Mouse (Mus musculus): ENCODE data around the gene Gsto2. TPM values are rescaled to one million over a fixed set of nuclear protein-coding genes. Genes with fewer than 3 reads are reported as not detected.

Gsto2 gene
- polyA plus RNA-seq, 1 experiment = 0.97 TPM

GRCm38 (mm10) chr19:47902316-47903201, 37.2 kb downstream of the Gsto2 start:
- peaks cover 46% of the 10 kb centered on the region for H3K4me1 ChIP-seq (ENCODE audit: control insufficient read depth, insufficient read depth, low read length)
- H3K27ac ChIP-seq (ENCODE audit: insufficient read depth, low read depth, low read length) = no peak overlapping the region
- no peak for TF ChIP-seq CTCF (IDR thresholded peaks at IDR 0.05; ENCODE audit: low read depth, low read length)
- TF ChIP-seq POLR2A (IDR thresholded peaks at IDR 0.05; ENCODE audit: borderline replicate concordance, low read depth, low read length) = no peak
- H3K4me3 ChIP-seq (ENCODE audit: insufficient read depth, low read length) = no peak overlapping the region

GRCm38 (mm10) chr19:47903679-47904078, 38.3 kb downstream of the Gsto2 start:
- Histone ChIP-seq H3K4me1 (ENCODE audit: control insufficient read depth, insufficient read depth, low read length) (peaks cover 46% of the 10 kb centered on the region), H3K27ac (ENCODE audit: insufficient read depth, low read depth, low read length) (no peak overlapping the region), H3K4me3 (ENCODE audit: insufficient read depth, low read length) (no peak overlapping the region)
- no peak for TF ChIP-seq CTCF (IDR thresholded peaks at IDR 0.05; ENCODE audit: low read depth, low read length)
- no peak for TF ChIP-seq POLR2A (IDR thresholded peaks at IDR 0.05; ENCODE audit: borderline replicate concordance, low read depth, low read length)

GRCm38 (mm10) chr19:47905081-47905480, 39.7 kb downstream of the Gsto2 start:
- peaks cover 55% of the 10 kb centered on the region for H3K4me1 ChIP-seq (ENCODE audit: control insufficient read depth, insufficient read depth, low read length)

GRCm38 (mm10) chr19:47905603-47906002, 40.3 kb downstream of the Gsto2 start:
- Histone ChIP-seq H3K4me3 (ENCODE audit: insufficient read depth, low read length) (no peak overlapping the region), H3K27ac (ENCODE audit: insufficient read depth, low read depth, low read length) (peak overlapping the region; percentile 36; the same call in 1 of the 2 replicates), H3K4me1 (ENCODE audit: control insufficient read depth, insufficient read depth, low read length) (peaks cover 57% of the 10 kb centered on the region)
- TF ChIP-seq POLR2A (IDR thresholded peaks at IDR 0.05; ENCODE audit: borderline replicate concordance, low read depth, low read length) = no peak
- no peak for TF ChIP-seq CTCF (IDR thresholded peaks at IDR 0.05; ENCODE audit: low read depth, low read length)

More at GRCm38 (mm10) chr19:47905081-47905480, 39.7 kb downstream of the Gsto2 start:
- TF ChIP-seq CTCF (IDR thresholded peaks at IDR 0.05; ENCODE audit: low read depth, low read length) (no peak), POLR2A (IDR thresholded peaks at IDR 0.05; ENCODE audit: borderline replicate concordance, low read depth, low read length) (no peak)
- Histone ChIP-seq H3K27ac (ENCODE audit: insufficient read depth, low read depth, low read length) (peak overlapping the region; percentile 30; the same call in 1 of the 2 replicates), H3K4me3 (ENCODE audit: insufficient read depth, low read length) (no peak overlapping the region)

GRCm38 (mm10) chr19:47907596-47907995, 42.3 kb downstream of the Gsto2 start:
- no peak for TF ChIP-seq POLR2A (IDR thresholded peaks at IDR 0.05; ENCODE audit: borderline replicate concordance, low read depth, low read length)
- TF ChIP-seq CTCF (IDR thresholded peaks at IDR 0.05; ENCODE audit: low read depth, low read length) = no peak
- no peak overlapping the region for H3K27ac ChIP-seq (ENCODE audit: insufficient read depth, low read depth, low read length)
- H3K4me3 ChIP-seq (ENCODE audit: insufficient read depth, low read length) = no peak overlapping the region
- peaks cover 40% of the 10 kb centered on the region for H3K4me1 ChIP-seq (ENCODE audit: control insufficient read depth, insufficient read depth, low read length)

- Histone ChIP-seq H3K4me1 (ENCODE audit: control insufficient read depth, insufficient read depth, low read length) (peaks cover 31% of the 10 kb centered on the region), H3K27ac (ENCODE audit: insufficient read depth, low read depth, low read length) (no peak overlapping the region), H3K4me3 (ENCODE audit: insufficient read depth, low read length) (no peak overlapping the region)
- no peak for TF ChIP-seq POLR2A (IDR thresholded peaks at IDR 0.05; ENCODE audit: borderline replicate concordance, low read depth, low read length)
- no peak for TF ChIP-seq CTCF (IDR thresholded peaks at IDR 0.05; ENCODE audit: low read depth, low read length)
These were observed 43.6 kb downstream of the Gsto2 start for GRCm38 (mm10) chr19:47908961-47909371.

- H3K27ac ChIP-seq (ENCODE audit: insufficient read depth, low read depth, low read length) = no peak overlapping the region
- TF ChIP-seq CTCF (IDR thresholded peaks at IDR 0.05; ENCODE audit: low read depth, low read length) (no peak), POLR2A (IDR thresholded peaks at IDR 0.05; ENCODE audit: borderline replicate concordance, low read depth, low read length) (no peak)
- H3K4me1 ChIP-seq (ENCODE audit: control insufficient read depth, insufficient read depth, low read length) = peaks cover 29% of the 10 kb centered on the region
- no peak overlapping the region for H3K4me3 ChIP-seq (ENCODE audit: insufficient read depth, low read length)
These were observed 44.2 kb downstream of the Gsto2 start for GRCm38 (mm10) chr19:47909387-47910116.

- H3K4me3 ChIP-seq (ENCODE audit: insufficient read depth, low read length) = no peak overlapping the region
- peaks cover 23% of the 10 kb centered on the region for H3K4me1 ChIP-seq (ENCODE audit: control insufficient read depth, insufficient read depth, low read length)
- no peak overlapping the region for H3K27ac ChIP-seq (ENCODE audit: insufficient read depth, low read depth, low read length)
- TF ChIP-seq CTCF (IDR thresholded peaks at IDR 0.05; ENCODE audit: low read depth, low read length) = no peak
- no peak for TF ChIP-seq POLR2A (IDR thresholded peaks at IDR 0.05; ENCODE audit: borderline replicate concordance, low read depth, low read length)
These were observed 44.8 kb downstream of the Gsto2 start for GRCm38 (mm10) chr19:47910117-47910618.

- Histone ChIP-seq H3K27ac (ENCODE audit: insufficient read depth, low read depth, low read length) (no peak overlapping the region), H3K4me3 (ENCODE audit: insufficient read depth, low read length) (no peak overlapping the region), H3K4me1 (ENCODE audit: control insufficient read depth, insufficient read depth, low read length) (peaks cover 18% of the 10 kb centered on the region)
- TF ChIP-seq POLR2A (IDR thresholded peaks at IDR 0.05; ENCODE audit: borderline replicate concordance, low read depth, low read length) (no peak), CTCF (IDR thresholded peaks at IDR 0.05; ENCODE audit: low read depth, low read length) (no peak)
These were observed 45.4 kb downstream of the Gsto2 start for GRCm38 (mm10) chr19:47910751-47911150.
